Mouse (Mus musculus) G1E (cell line): Measurements from ENCODE around the gene Slc34a3.

Experiments
- CTCF ChIP-seq: IDR thresholded peaks from 2 replicates; pipeline ENCODE4 v1.5.1; 2012; ENCODE audit warnings: low read depth, low read length, inconsistent platforms, mixed read lengths
- GATA1 ChIP-seq: IDR thresholded peaks from 2 replicates; pipeline ENCODE4 v1.6.1; 2012; ENCODE audit warnings: borderline replicate concordance, low read length, inconsistent platforms, mixed read lengths
- TAL1 ChIP-seq: conservative IDR thresholded peaks from 2 replicates; pipeline ENCODE4 v1.6.1; 2012; ENCODE audit warnings: low read depth, low read length, inconsistent platforms, mixed read lengths

DNA sequence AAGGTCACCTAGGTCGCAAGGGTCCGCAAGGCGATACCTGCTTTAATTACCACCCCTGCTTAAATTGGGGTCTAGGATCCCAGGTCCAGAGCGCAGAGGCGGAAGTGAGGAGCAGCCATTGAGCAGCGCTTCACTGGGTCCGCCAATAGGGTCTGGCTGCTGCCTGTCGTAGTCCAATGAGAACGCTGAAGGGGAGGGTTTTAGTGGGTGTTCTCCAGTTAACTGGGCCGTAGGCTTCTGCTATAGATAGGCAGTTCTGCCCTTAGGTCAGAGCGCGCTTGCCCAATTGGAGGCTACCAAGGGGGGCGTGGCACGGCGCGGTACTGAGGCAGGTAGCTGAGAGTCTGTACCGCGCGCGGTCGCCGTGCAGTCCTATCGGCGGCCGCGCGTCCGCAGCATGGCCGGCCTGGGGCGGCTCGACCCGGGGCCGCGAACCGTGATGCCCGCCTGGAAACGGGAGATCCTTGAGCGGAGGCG, 28.2 kb upstream of the Slc34a3 start, which contains the start of gene Tprn:
- no peak for TF ChIP-seq CTCF
- no peak for TF ChIP-seq GATA1
- TF ChIP-seq TAL1 = no peak
